Mouse (Mus musculus): ENCODE data around the gene Smg6. TPM values are rescaled to one million over a fixed set of nuclear protein-coding genes. Genes with fewer than 3 reads are reported as not detected.
"Not testable (repeated sequence)": the region's sequence is repeated elsewhere in the genome, so short reads cannot be mapped to it uniquely, and the experiment has no call there.

The Smg6 gene
- total RNA-seq, 4 experiments from 2014 or later: 10.3 to 13.0 (median 11.7) TPM

GRCm38 (mm10) chr11:75166193-75166842 lies 240.7 kb downstream of the Smg6 start:
- no peak for DNase-seq (ENCODE audit: low spot score in 2 of 2)

GRCm38 (mm10) chr11:75166861-75167642 lies 241.4 kb downstream of the Smg6 start:
- DNase-seq (ENCODE audit: low spot score in 2 of 2): no peak

DNA sequence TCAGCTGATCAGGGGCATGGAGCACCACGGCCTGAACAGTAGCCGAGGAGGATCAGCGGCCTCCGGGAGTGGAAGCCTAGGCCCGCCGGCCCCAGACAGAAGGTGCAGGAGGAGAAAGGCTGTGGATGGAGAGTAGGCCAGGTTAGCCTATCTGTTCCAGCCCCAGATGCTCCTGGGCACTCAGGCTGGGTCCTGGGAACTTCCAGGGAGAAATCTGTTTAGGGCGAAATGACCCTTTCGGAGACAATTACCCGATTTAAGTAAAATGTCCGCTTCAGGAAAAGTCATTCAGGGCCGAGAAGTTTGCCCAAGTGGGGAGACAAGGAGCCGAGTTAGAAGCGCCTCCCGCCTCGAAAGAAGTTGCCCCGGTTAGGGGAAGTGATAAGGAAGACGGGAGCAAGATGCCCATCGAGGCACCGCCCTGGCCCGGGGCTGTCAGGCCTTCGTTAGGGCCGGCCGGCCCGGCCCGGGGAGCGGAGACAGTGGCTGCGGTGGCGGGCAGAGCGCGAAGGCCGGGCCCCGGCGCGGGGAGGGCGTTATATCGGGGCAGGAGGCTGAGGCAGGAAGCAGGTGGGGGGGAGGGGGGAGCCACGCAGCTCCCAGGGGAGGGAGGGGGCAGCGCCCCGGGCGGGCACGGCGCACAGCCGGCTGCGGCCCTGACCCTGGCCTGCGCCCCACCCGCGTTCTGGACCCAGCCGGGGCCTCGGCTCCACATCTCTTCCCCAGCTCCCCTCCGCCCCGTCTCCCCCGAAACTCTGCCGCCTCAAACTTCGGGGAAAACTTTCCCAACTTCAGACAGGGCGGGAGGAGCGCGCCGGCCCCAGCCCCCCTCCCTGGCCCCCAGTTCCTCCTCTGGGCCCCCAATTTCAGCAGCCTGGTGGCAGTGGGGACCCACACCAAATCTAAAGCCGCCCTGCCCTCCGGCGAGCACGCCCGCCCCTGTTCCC lies 242.3 kb downstream of the Smg6 start:
- DNase-seq (ENCODE audit: low spot score in 2 of 2): no peak

DNA sequence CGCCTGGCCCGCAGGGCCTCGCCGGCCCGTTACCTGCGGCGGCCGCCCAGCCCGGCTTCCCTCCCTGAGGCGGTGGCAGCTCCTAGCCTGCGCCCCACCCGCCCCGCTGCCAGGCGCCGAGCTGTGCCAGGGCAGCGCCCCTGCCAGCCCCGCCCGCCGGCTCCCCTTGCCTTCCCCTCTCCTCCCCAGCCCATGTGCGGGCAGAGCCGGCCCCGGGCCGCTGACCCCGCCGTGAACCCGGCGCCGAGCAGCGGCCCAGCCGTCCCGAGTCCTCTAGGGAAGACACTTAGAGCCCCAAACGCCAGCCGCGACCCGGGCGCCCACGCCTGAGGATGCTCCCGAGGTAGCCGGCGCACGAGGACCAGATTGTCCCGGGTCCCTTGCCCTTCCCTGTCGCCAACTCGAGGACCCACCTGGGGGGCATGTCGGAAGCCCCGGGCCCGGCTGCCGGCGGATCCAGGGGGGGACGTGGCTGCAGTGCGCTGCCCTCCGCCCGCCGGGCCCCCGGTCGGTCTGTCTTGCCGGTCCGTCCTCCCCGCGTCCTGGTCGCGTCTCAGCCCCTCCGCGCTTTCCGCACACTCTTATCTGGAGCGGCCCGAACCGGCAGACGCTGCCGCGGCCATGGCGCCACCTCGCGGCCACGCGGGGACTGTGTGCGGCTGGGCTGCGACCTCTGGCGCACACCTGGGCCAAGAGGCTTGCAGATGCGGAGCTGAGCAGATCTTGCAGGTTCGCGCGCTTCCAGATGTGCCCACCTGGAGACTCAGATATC lies 243.2 kb downstream of the Smg6 start:
- DNase-seq (ENCODE audit: low spot score in 2 of 2): peak; percentile 77 to 80

- DNase-seq (ENCODE audit: low spot score in 2 of 2): no peak
These were observed 243.9 kb downstream of the Smg6 start, which contains the start of gene Hic1 for GRCm38 (mm10) chr11:75169405-75170080. Gene Hic1 (minus strand): TSS chr11:75169519.

DNA sequence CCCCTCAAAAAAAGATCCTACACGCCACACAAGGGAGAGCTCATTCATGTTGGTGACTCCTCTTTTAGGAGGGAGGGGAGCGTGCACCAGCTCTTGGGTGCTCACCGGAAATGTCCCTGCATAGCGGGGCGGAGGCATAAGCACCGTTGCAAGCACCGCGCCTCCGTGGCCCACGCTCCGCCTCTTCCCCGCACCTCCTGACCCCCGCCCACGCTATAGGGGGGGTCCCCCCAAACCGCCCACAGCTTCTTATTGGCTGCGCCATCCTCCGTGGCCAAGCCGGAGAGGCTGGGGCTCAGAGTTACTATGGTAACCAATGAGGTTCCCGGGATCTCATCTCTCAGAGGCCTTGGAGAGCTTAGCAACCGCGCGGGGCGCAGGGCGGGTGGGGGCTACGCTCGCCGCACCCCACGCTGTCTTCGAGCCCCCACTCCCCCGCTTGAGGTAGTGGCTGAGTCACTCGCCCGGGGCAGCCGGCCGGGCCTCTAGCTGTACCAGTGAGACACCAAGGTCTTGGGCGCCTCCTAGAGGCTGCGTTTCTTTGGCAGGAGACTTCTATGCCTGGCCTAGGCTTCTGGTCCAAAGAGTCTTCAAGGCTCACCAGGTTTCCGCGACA lies 244.6 kb downstream of the Smg6 start:
- DNase-seq (ENCODE audit: low spot score in 2 of 2): peak; percentile 93 to 94

- DNase-seq (ENCODE audit: low spot score in 2 of 2): no peak
These were observed 245.7 kb downstream of the Smg6 start for GRCm38 (mm10) chr11:75171186-75171865.

DNA sequence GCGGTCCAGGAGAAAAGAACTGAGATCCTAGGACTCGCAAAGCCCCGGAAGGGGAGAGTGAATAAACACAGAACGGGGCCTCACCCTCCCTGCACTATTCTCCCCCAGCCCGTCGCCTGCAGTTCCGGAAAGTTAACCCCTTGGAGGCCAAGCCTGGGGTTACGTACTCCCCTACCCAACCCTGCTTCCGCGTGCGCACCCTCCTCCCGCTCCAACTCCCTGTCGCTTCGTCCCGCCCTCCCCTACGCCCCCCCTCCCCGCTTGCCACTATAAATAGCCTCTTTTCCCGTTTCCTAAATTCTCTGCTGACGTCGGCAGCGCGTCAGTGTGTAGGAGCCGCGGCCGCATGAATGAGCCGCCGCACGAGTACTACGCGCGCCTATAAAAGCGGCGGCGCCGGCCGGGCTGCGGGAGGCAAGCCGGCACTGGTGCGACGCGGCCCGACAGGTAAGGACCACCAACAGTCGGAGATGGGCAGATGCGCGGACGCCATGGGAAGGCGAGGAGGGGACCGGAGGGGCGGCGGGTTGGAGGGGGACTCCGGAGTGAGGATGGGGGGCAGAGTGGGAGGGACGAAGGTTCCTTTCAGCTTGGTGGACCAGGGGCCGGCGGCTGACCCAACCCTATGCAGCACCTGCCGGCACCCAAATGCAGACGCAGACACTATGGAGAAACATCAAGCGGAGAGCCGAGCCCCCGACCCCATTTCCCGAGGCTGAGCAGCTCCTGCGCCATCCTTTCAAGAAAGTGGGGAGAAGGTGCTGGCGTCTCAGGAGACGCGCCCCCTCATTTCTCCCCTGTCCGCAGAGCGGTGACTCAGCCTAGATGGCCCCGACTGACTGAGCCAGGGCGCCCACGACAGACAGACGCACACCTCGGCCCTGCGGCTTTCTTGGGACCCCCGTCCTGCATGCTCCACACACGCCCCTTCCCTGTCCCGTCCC lies 246.8 kb downstream of the Smg6 start:
- DNase-seq (ENCODE audit: low spot score in 2 of 2): no peak

GRCm38 (mm10) chr11:75173095-75173798 lies 247.6 kb downstream of the Smg6 start:
- DNase-seq (ENCODE audit: low spot score in 2 of 2): peak; percentile 57 to 61

DNA sequence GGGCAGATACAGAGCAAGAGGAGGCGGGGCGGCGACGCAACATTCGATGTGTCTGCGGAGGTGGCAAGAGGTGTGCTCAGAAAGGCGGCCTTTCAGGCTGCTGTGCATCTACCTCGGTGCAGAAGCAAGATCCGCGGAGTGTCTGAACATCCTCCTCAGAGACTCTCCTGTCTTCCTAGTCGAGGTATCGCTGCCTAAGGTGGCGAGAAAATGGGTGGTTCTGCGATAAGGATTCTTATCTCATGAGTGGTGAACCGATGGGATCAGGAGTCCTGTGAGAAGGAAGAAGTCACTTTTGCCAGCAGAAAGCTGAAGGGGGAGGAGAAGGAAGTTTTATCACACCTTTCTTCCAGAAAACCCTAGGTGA lies 248.2 kb downstream of the Smg6 start:
- DNase-seq (ENCODE audit: low spot score in 2 of 2): no peak

DNA sequence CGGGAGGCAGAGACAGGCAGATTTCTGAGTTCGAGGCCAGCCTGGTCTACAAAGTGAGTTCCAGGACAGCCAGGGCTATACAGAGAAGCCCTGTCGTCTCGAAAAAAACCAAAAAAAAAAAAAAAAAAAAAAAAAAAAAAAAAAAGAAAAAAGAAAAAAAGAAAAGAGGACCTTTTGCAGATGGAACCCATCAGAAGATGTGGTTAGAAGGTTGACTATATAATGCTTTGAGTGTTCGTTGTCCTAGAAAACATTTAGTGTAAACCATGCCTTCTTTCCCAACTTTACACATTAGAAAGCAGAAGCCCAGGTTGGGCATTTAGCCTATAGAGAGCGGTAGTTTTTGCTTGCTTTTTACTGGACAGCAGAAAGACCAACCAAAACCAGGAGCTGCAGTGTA lies 249.0 kb downstream of the Smg6 start:
- not testable (repeated sequence) for DNase-seq (ENCODE audit: low spot score in 2 of 2)

- no peak for DNase-seq (ENCODE audit: low spot score in 2 of 2)
These were observed 252.4 kb downstream of the Smg6 start for GRCm38 (mm10) chr11:75178011-75178410.

GRCm38 (mm10) chr11:75178672-75179208 lies 253.1 kb downstream of the Smg6 start, which contains the start of gene Ovca2:
Gene Ovca2 (minus strand): TSS chr11:75178835.
- DNase-seq (ENCODE audit: low spot score in 2 of 2): peak; percentile 72 to 74

- DNase-seq (ENCODE audit: low spot score in 2 of 2): no peak
These were observed 258.4 kb downstream of the Smg6 start for GRCm38 (mm10) chr11:75183917-75184570.

DNA sequence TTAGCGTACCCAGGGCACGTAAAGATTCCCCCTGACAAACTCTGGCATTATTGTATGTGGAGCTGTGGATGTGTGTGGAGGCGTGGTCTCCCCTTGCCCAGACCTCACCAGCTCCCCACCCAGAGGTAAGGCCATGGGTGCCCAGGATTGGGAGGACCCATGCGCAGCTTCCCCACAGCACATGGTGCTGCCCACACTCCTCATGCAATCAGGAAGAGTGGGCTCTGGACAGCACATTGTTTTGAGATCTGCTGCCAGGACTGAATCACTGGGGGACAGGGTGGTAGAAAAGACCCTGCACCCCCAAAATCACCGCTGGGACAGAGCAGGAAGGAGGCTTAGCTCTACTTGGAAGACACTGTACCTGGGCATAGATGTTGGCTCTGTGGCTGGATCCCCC lies 258.9 kb downstream of the Smg6 start:
- no peak for DNase-seq (ENCODE audit: low spot score in 2 of 2)

DNA sequence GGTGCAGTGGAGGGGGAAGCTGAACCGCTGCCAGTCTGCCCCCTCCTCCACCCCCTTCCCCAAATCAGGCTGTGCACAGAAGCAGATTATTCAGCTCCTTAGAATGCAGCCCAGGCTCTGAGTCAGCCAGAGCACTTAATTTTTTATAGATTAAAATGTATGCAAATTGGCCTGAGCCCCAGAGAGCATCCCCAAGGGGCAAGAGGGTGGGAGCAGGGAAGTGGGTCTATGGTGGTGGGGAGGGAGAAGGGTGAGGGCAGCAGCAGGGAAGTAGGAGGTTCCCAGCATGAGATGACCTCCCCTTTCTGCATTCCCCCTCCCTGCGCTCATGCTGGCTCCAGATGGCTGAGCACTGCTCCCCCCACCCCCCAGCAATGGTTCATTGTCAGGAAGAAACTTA lies 259.4 kb downstream of the Smg6 start:
- no peak for DNase-seq (ENCODE audit: low spot score in 2 of 2)

All from gastrocnemius, adult 8-10 months (tissue).